Mouse (Mus musculus) adrenal gland, postnatal 10 days (tissue): ENCODE measurements at regions not wholly inside any gene's neighbourhood (a gene's known extent, or its start where the extent isn't known, plus 50 kb on each side); places are given as distances from the start of the nearest gene placed in this dataset.

Source experiments
- DNase-seq: peaks from one replicate; pipeline ENCODE4 v3.0.0; 2021; ENCODE audit warnings: mixed read lengths

DNA sequence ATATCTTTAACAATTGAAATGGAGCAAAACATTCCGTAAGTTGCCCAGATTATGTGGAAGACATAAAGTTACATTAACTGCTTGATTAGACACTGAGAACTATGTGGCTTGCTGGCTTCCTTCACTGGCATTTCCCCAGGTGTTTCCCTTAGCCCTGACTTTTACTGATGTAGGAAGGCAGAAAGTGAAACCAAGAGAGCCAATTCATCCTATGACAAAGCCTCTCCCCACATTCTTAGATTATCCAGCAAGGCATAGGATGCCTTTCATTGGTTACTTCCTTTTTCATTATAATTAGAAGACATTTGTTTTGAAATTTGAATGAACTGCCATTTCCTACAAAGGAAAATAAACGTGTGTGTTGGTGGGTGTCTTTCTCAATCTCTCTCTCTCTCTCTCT is 72.1 kb downstream of the Cdc42ep3 start:
- DNase-seq: no peak

- DNase-seq: no peak
Measured at GRCm38 (mm10) chr17:79273551-79273950, 81.3 kb downstream of the Cdc42ep3 start.

DNA sequence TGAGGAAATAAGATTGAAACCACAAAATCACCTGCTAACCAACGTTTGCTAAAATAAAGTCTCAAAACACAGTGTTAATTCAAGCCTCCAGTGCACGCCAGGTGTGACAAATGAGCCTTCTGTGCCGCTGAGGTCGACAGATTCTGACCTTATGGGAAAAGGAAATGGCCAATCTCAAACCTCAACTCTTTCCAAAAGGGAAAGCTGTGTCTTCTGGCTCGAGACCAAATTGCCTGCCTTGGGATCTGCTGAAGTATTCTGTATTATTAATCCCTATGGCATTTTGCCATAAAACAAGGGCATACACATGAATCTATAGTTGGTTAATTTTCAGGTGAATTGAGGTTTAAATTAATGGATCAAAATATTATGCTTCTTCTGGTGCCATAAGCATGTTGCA is 95.2 kb downstream of the Cdc42ep3 start:
- DNase-seq: no peak

DNA sequence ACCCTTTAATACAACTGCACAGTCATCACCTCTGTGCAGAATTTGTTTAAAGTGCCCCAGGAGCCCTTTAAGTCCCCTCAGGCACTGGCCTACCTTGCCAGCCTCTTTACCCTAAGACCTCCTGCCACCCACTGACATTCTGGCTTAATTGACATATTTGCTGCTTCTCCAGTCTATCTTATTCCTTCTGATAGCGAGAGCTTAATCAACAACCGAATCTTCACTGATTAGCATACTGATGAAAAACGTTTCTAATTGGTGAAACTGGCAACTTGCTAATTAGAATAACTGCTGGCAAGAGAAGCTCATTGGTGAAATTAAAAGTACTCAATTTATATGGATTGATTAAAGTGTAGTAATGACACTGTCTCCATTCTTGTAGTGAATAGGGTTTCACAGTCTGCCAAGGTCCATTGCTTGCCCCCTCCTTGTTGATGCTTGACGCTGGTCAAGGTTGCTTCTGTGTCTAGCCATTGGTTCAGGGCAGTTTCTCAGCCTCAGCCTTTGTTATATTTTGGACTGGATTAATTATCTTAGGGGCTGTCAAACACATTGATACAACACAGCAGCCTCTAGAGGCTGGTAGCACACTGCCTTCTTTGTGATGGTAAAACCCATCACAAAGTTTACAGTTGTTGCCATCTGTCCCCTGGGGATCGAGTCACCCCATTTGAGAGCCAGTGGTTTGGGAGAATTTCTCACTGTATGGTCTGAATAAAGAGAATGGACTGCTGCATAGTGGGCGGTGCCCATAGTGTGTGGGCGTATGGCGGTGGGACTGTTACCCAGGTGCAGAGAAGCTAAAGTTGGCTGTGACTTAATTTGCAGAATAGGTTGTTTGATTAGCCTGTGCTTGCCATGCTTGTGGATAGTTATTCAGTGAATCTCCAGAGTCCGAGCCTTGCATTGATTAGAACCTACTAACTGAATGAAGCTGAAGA is 107.7 kb downstream of the Cdc42ep3 start:
- DNase-seq: no peak

DNA sequence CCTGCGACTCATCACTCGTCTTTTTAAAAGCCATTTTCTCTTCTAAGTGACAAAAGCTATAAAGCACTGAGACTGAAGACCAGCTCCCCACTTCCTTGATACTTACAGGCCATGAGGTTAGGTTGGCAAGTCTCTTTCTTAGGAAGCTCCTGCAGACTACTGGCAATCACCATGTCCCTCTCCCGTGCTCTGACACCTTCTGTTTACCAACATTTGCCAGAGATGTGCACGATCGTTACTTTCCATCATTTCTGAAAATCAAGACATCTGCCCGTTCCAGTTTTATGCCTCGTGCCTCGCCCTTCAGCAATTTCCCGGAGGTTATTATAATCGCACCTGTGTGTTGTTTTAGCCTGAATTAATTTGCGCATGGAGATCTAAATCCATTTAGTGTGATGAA is 110.8 kb downstream of the Cdc42ep3 start:
- no peak for DNase-seq

GRCm38 (mm10) chr17:79243426-79243825 is 111.5 kb downstream of the Cdc42ep3 start:
- DNase-seq: no peak

DNA sequence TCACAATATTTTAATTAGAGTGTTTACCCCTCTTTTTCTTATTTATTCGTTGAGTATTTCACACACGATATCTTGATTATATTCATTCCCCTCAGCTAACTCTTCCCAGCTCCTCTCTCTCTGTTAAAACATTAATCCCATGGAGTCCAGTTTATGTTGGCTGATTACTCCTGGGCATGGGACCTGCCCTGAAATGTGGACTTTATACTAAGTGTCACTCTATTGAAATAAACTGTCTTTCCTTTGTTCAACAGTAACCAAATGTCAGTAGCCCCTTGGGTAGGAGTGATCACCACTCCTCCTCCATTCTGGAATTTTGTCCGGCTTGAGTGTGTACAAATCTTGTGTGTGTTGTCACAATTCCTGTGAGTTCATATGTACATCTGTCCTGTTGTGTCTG is 113.4 kb downstream of the Cdc42ep3 start:
- DNase-seq: no peak

DNA sequence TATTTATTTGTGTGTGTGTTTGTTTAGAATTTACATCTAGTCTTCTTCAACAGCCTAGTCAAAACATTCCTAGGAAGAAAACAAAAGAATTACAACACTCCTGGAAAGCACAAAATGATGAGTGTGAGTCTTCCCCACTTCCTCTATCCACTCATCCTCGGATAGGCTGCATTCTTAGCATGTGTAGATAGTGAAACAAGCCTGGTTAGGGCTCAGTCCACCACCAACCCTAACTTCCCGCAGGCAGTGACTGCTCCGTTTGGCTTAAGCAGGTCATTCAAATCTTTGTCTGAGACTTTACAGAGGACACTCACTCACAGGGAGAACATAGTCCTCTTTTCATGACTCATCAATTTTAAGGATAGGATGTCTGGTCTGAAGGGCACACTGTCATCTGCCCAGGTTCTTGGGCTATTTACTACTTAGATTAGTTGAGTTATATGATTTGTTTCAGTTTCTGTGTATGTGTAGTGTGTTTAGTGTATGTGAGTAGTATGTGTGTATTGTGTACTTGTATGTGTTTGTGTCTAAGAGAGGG is 118.6 kb downstream of the Cdc42ep3 start:
- no peak for DNase-seq

- no peak for DNase-seq
Measured at GRCm38 (mm10) chr17:79230653-79231489, 124.0 kb downstream of the Cdc42ep3 start.

- DNase-seq: no peak
Measured at GRCm38 (mm10) chr17:79206563-79206962, 148.3 kb downstream of the Cdc42ep3 start.

- DNase-seq: no peak
Measured at GRCm38 (mm10) chr17:79206111-79206510, 148.8 kb downstream of the Cdc42ep3 start.

- no peak for DNase-seq
Measured at GRCm38 (mm10) chr17:79199814-79200491, 148.2 kb downstream of the Qpct start.

GRCm38 (mm10) chr17:79191871-79192373 is 140.2 kb downstream of the Qpct start:
- no peak for DNase-seq

- no peak for DNase-seq
Measured at GRCm38 (mm10) chr17:79188282-79188681, 136.6 kb downstream of the Qpct start.

GRCm38 (mm10) chr17:79180277-79181130 is 128.8 kb downstream of the Qpct start:
- no peak for DNase-seq

- DNase-seq: no peak
Measured at GRCm38 (mm10) chr17:79177259-79177658, 125.6 kb downstream of the Qpct start.

DNA sequence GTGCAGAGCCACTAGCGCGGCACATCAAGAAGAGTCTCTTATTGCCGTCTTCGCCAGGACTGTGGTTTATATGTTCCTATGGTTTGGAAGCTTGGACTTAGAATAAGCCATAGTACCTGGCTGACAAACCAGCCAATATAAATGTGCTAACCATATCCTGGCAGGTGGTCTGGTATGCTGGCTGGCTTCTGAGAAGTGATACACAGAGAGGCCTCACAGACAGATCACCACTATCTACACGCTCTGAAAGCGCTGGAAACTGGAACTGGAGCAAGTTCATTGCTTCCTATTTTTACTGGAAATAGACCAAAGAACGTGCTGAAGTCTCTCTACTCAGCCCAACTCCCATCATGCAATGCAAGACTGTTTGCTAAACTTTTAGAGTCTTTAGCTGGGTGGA is 124.7 kb downstream of the Qpct start:
- DNase-seq: no peak

GRCm38 (mm10) chr17:79175381-79175780 is 123.7 kb downstream of the Qpct start:
- no peak for DNase-seq

GRCm38 (mm10) chr17:79172328-79172727 is 120.6 kb downstream of the Qpct start:
- DNase-seq: no peak

GRCm38 (mm10) chr17:79170690-79171089 is 119.0 kb downstream of the Qpct start:
- no peak for DNase-seq

DNA sequence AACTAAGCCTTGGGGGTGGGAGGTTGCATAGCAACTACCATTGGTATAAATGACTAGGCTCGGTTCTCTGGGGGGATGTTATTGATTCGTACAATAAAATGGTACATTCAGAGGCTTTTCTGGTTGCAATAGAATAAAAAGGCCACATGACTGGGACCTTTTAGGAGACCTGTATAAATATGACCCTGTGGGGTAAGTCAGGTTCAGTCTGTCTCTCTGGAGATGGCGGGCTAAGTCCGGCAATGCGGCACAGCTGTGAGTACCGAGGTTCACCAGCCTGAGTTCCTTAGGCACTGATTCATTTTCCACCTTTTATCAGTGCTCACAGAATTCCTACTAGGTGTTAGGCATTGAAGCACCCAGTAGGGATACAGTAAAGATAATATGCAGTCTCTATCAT is 115.5 kb downstream of the Qpct start:
- DNase-seq: no peak
